In the genomic region with DNA sequence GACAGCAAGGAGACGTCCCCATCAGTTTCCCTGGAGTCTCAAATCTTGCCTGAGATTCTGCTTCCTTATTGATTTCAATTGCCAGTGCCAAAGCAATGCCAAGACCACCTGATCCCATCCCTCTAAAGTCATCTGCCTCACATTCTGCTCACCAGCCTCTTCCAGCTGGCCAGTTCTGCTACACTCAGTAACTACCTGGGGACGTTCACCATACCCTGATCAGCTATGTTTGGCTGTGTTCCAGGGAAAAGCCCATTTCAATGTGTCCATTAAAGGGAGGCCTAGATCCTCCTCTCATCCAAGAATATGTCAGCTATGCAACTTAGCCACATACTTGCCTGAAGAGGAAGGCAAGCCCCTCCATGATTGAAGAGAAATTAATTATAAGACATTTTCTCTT, we compare ENCODE assay signal across 13 mouse cellular contexts. TPM values are rescaled to one million over a fixed set of nuclear protein-coding genes. Genes with fewer than 3 reads are reported as not detected.
"Had no signal": no experiment of that assay in that cellular context is flagged by ENCODE, and none has a peak within 500 bp of the region (broad histone marks: within the 10 kb centered on the region; RNA-seq: fewer than 3 reads in every experiment).

No protein-coding gene starts in this region.

RNA-seq across cellular contexts. Expression of gene Mageb4, which starts 20.3 kb away (rescaled TPM):
- polyA plus RNA-seq: lung, embryonic 14.5 days; lung, embryonic 16.5 days; midbrain, embryonic 10.5 days; midbrain, embryonic 12.5 days; midbrain, embryonic 14.5 days; midbrain, embryonic 16.5 days; neural tube, embryonic 11.5 days; neural tube, embryonic 13.5 days; neural tube, embryonic 15.5 days; small intestine, adult 2 months; stomach, embryonic 14.5 days; stomach, embryonic 16.5 days; thymus, postnatal 0 days had no signal
